Mouse (Mus musculus) right cerebral cortex, postnatal 14 days (tissue): ENCODE measurements around the gene Fkbp14.

Source experiments
- DNase-seq: peaks from one replicate; pipeline ENCODE4 v3.0.0; 2022

Gene Fkbp14

GRCm38 (mm10) chr6:54587683-54588082 lies 9.4 kb downstream of the Fkbp14 start:
- no peak for DNase-seq

GRCm38 (mm10) chr6:54586911-54587310 lies 10.2 kb downstream of the Fkbp14 start:
- DNase-seq, result no peak

GRCm38 (mm10) chr6:54586175-54586574 lies 10.9 kb downstream of the Fkbp14 start:
- DNase-seq, result peak; percentile 30

GRCm38 (mm10) chr6:54573218-54573955 lies 23.7 kb downstream of the Fkbp14 start:
- DNase-seq, result no peak

- peak; percentile 24 for DNase-seq
These were observed 27.3 kb downstream of the Fkbp14 start for GRCm38 (mm10) chr6:54569776-54570175.

- DNase-seq, result no peak
These were observed 30.6 kb downstream of the Fkbp14 start for GRCm38 (mm10) chr6:54566546-54566919.

- peak; percentile 83 for DNase-seq
These were observed 31.2 kb downstream of the Fkbp14 start, which contains the start of gene Scrn1 for GRCm38 (mm10) chr6:54565665-54566545. TSS of gene Scrn1 (minus strand) at chr6:54566489.

- DNase-seq, result peak; percentile 18
These were observed 32.1 kb downstream of the Fkbp14 start for GRCm38 (mm10) chr6:54565012-54565411.

- DNase-seq, result no peak
These were observed 32.6 kb downstream of the Fkbp14 start for GRCm38 (mm10) chr6:54564506-54564991.

- DNase-seq, result no peak
These were observed 33.5 kb downstream of the Fkbp14 start for GRCm38 (mm10) chr6:54563561-54563960.

GRCm38 (mm10) chr6:54562018-54562809 lies 34.9 kb downstream of the Fkbp14 start:
- no peak for DNase-seq

GRCm38 (mm10) chr6:54558466-54558865 lies 38.6 kb downstream of the Fkbp14 start:
- DNase-seq, result no peak

GRCm38 (mm10) chr6:54557671-54558070 lies 39.4 kb downstream of the Fkbp14 start:
- DNase-seq, result no peak

- DNase-seq, result no peak
These were observed 41.3 kb downstream of the Fkbp14 start for GRCm38 (mm10) chr6:54555816-54556215.

GRCm38 (mm10) chr6:54554341-54555110 lies 42.6 kb downstream of the Fkbp14 start:
- DNase-seq, result no peak

GRCm38 (mm10) chr6:54553632-54554031 lies 43.5 kb downstream of the Fkbp14 start:
- no peak for DNase-seq

- no peak for DNase-seq
These were observed 44.2 kb downstream of the Fkbp14 start for GRCm38 (mm10) chr6:54552721-54553413.

GRCm38 (mm10) chr6:54550801-54551323 lies 46.2 kb downstream of the Fkbp14 start:
- DNase-seq, result no peak

GRCm38 (mm10) chr6:54549311-54549710 lies 47.8 kb downstream of the Fkbp14 start:
- DNase-seq, result no peak

GRCm38 (mm10) chr6:54548314-54549019 lies 48.6 kb downstream of the Fkbp14 start:
- no peak for DNase-seq

GRCm38 (mm10) chr6:54543646-54544045 lies 53.5 kb downstream of the Fkbp14 start:
- DNase-seq, result no peak
